Mouse (Mus musculus) olfactory bulb, adult 2 months (tissue): ENCODE data around the gene Pfkm. TPM values are rescaled to one million over a fixed set of nuclear protein-coding genes. Genes with fewer than 3 reads are reported as not detected.

Source experiments
- H3K27ac ChIP-seq: fragments of 200-500 bp; 2 replicates; pipeline ENCODE4 v1.5.1; 2012; ENCODE audit warnings: low read depth, low read length; ENCODE audit not compliant: insufficient read depth
- H3K4me1 ChIP-seq: fragments of 200-500 bp; 2 replicates; pipeline ENCODE4 v1.6.1; 2012; ENCODE audit warnings: low read length; ENCODE audit not compliant: control insufficient read depth, insufficient read depth
- H3K4me3 ChIP-seq: fragments of 200-500 bp; 2 replicates; pipeline ENCODE4 v1.5.1; 2012; ENCODE audit warnings: mild to moderate bottlenecking, low read depth, low read length, moderate library complexity; ENCODE audit not compliant: insufficient read depth
- CTCF ChIP-seq: fragments of 200-500 bp; IDR thresholded peaks from 2 replicates; pipeline ENCODE4 v1.5.1; 2012; ENCODE audit warnings: low read depth, mild to moderate bottlenecking, low read length, moderate library complexity; ENCODE audit not compliant: insufficient read depth
- POLR2A ChIP-seq: fragments of 200-500 bp; IDR thresholded peaks from 2 replicates; pipeline ENCODE4 v1.6.1; 2012; ENCODE audit warnings: mild to moderate bottlenecking, low read depth, low read length, moderate library complexity; ENCODE audit not compliant: insufficient read depth
- WGBS: fragments of 180-500 bp; shearing (Covaris S2); methylation state at CpG from one replicate; pipeline ENCODE4 v1.1.7; 2018; 5-methylcytosine and 5-hydroxymethylcytosine counted together
- polyA plus RNA-seq: library from polyadenylated mRNA; stranded (reverse); fragments of >200 nt; gene quantifications from 2 replicates; pipeline ENCODE4 v1.2.4, GENCODE M21; 2012; ENCODE audit warnings: low replicate concordance; ENCODE audit not compliant: missing spikeins, insufficient read depth, insufficient read length

The Pfkm gene
- 219 TPM in 1 of 2 replicates, not detected in the other for polyA plus RNA-seq

DNA sequence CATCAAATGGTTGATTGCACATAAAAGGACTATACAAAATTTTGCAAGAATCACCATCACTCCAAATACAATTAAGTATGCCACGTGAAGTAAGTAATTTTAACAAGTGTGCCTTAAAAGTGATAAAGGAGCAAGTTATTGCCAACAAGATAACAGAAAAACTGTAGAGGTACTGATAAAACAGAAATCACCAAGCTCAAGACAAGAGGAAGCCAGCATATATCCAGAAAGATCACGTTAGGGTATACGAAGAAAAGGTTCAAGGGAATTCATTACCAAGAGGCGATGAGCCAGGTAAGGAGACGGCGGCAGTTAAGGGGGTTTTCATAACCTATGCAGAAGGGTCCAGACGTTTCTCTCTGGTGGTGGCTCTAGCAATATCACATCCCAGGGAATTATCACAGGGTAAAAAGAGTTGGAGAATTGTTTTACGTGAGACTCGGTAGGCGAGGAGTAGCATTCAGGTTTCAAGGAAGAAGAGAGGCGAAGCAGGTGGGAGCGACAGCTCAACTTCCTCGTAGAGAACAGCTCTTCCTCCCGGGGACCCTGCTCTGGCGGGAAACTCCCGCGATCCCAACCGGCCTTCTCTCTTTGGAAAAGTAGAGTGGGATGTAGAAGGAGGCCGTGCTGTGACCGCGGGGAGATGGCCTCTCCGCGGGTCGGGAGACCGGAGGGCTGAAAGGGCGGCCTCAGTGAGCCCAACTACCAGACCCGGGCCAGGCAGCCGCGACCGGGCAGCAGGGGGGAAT is at the start of gene Pfkm:
Gene Pfkm (plus strand): TSS at position 218 of the 749 bp plus-strand sequence.
- Histone ChIP-seq H3K4me3 (peak within 1 kb of the TSS; percentile 75), H3K27ac (peak within 1 kb of the TSS; percentile 89), H3K4me1 (no peaks in the 10 kb centered on the region)
- 1% methylated on average over 30 of the region's 30 CpGs for WGBS
- TF ChIP-seq CTCF (no peak), POLR2A (no peak)

DNA sequence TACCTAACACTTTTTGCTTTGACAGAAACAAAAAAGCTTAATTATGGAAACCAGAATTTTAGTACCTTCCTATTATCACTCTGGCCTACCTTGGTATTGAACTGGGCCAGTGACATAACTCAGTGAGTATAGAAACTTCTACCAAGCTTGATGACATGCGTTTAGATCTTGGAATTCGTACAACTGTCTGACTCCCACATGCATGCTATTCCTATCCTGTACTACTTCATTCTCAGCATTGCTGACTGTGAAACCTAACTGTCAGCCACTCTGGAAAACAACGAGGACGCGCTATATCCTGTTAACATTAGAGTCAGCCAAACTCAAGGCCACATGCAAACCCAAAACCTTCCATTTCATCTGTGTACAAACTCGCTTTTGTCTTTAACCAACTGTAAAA is 48.4 kb upstream of the Pfkm start:
- no peak for TF ChIP-seq CTCF
- TF ChIP-seq POLR2A, result no peak
- H3K27ac ChIP-seq, result no peak overlapping the region
- H3K4me1 ChIP-seq, result no peaks in the 10 kb centered on the region
- no peak overlapping the region for H3K4me3 ChIP-seq
- WGBS, result 95% methylated on average over 6 of the region's 6 CpGs

DNA sequence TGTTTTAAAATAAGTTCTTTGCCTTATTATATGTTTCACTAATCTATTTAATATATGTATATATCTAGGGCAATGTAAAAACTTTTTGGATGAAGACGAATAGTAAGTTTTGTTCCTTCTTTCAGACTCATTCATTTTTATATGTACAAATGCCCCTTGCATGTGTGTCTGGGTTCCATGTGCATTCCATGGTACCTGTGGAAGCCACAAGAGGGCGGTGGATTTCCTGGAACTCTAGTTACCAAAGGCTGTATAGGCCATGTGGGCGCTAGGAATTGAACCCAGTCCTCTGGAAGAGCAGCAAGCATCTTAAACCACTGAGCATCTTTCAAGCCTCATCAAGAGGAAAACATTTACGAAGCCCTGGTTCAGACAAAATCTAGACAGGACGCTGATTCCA is 48.0 kb upstream of the Pfkm start:
- Histone ChIP-seq H3K27ac (no peak overlapping the region), H3K4me3 (no peak overlapping the region), H3K4me1 (no peaks in the 10 kb centered on the region)
- WGBS, result 97% methylated on average over 5 of the region's 5 CpGs
- no peak for TF ChIP-seq POLR2A
- no peak for TF ChIP-seq CTCF

GRCm38 (mm10) chr15:98048918-98049700 is 43.3 kb upstream of the Pfkm start:
- WGBS, result 92% methylated on average over 13 of the region's 13 CpGs
- H3K4me3 ChIP-seq, result no peak overlapping the region
- TF ChIP-seq POLR2A (no peak), CTCF (no peak)
- H3K4me1 ChIP-seq, result no peaks in the 10 kb centered on the region
- H3K27ac ChIP-seq, result no peak overlapping the region

GRCm38 (mm10) chr15:98051685-98052084 is 40.7 kb upstream of the Pfkm start:
- Histone ChIP-seq H3K27ac (no peak overlapping the region), H3K4me3 (no peak overlapping the region), H3K4me1 (no peaks in the 10 kb centered on the region)
- TF ChIP-seq POLR2A (no peak), CTCF (no peak)
- 92% methylated on average over 5 of the region's 5 CpGs for whole genome bisulfite sequencing

DNA sequence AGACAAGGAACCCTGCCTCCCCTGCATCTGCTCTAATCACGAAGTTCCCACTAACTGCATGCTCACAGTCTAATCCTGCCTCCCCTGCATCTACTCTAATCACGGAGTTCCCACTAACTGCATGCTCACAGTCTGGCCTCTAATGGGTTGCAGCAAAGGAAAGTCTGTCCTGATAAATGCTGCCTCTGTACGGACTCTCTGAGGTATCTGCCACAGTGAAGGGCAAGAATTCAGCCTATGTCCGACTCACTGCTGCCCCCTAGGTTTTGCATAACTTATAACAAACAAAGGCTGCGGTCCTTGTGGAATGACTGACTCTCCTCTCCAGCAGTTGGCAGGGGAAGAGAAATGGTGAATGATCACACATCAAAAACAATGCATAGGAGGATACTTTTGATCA is 37.1 kb upstream of the Pfkm start:
- TF ChIP-seq CTCF (no peak), POLR2A (no peak)
- Histone ChIP-seq H3K4me3 (no peak overlapping the region), H3K27ac (no peak overlapping the region), H3K4me1 (no peaks in the 10 kb centered on the region)
- 21% methylated on average over 5 of the region's 5 CpGs for WGBS

DNA sequence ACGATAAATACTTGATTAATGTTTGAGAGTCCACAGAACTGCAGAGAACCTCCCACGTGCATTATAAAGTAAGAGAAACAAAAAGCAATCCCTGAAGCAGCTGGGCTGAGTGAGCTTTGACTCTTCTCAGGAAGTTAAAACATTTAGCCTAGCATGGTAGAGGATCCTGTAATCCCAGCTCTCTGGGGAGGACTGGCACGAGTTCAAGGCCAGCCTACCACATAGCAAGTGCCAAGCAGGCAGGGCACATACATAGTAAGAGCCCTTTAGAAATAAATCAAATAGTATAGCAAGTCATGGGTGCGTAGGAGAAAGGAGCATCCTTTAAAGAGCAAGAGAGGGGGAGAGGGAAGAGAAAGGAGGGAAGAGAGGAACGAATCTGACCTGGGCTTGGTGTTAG is 26.5 kb upstream of the Pfkm start:
- Histone ChIP-seq H3K4me3 (no peak overlapping the region), H3K27ac (no peak overlapping the region), H3K4me1 (0 out of 2 replicates have a peak, but pooled peaks cover 5% of the 10 kb centered on the region)
- 77% methylated on average over 5 of the region's 5 CpGs for WGBS
- TF ChIP-seq POLR2A (no peak), CTCF (no peak)

DNA sequence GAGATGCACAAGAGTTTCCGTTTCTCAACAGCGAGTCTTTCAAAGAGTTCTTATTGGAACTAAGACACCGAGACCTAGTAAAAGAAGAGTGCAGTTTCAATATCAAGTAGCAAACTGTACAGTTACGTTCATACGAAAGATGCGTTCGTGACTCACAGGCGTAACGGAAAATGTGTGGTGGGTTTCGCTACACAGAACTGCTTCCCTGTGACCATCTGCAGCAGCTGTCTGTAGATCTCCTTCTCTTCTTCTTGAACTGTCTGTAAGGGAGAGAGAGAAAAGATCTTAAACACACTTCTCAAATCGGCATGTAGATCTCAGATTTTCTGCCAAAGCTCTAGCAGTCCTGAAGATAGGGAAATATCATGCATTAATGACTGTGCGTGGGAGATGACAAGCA is 25.8 kb upstream of the Pfkm start:
- 93% methylated on average over 12 of the region's 12 CpGs for WGBS
- Histone ChIP-seq H3K4me3 (no peak overlapping the region), H3K4me1 (0 out of 2 replicates have a peak, but pooled peaks cover 5% of the 10 kb centered on the region), H3K27ac (no peak overlapping the region)
- no peak for TF ChIP-seq POLR2A
- no peak for TF ChIP-seq CTCF

DNA sequence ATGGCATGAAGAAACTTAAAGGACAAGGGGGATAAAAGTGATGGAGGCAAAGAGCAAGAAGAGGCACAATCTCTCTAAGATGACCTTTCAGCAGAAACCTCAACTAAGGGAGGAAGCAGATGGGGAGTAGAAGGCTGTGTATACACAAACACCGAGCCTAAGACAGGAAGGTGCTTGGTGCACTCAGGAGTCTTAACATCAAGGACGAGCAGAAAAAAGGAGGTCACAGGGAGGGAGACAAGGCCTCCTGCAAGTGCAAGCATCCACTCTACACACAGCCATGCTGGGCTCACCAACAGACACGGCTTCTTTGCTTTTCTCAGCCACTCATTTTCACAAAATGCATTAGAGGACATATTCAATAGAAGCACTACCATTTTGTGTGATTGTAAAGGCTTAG is 24.9 kb upstream of the Pfkm start:
- H3K4me1 ChIP-seq, result 0 out of 2 replicates have a peak, but pooled peaks cover 5% of the 10 kb centered on the region
- TF ChIP-seq POLR2A (no peak), CTCF (no peak)
- WGBS, result 55% methylated on average over 3 of the region's 3 CpGs

More for the DNA sequence above, 24.9 kb upstream of the Pfkm start:
- Histone ChIP-seq H3K27ac (no peak overlapping the region), H3K4me3 (no peak overlapping the region)
